Mouse (Mus musculus) embryonic facial prominence, embryonic 14.5 days (tissue): ENCODE data around the gene Dclre1a. TPM values are rescaled to one million over a fixed set of nuclear protein-coding genes. Genes with fewer than 3 reads are reported as not detected.
"Not testable (repeated sequence)": the region's sequence is repeated elsewhere in the genome, so short reads cannot be mapped to it uniquely, and the experiment has no call there.

Experiments used
- ATAC-seq: fragments of 200-750 bp; cut with Nextera tagmentation; 2 replicates; pipeline ENCODE4 v1.8.0; 2017; ENCODE audit warnings: low read depth, moderate number of reproducible peaks, moderate TSS enrichment
- DNase-seq: peaks from one replicate; pipeline ENCODE4 v3.0.0-alpha.2; 2015; ENCODE audit warnings: low spot score
- H3K27ac ChIP-seq: fragments of 300-500 bp; sonication (generic); replicated peaks from 2 replicates; pipeline ENCODE4 v1.5.1; 2014; ENCODE audit warnings: low read depth, mild to moderate bottlenecking, low read length, moderate library complexity
- H3K27me3 ChIP-seq: fragments of 300-500 bp; sonication (generic); replicated peaks from 2 replicates; pipeline ENCODE4 v1.6.1; 2014; ENCODE audit warnings: low read length; ENCODE audit not compliant: control insufficient read depth, insufficient read depth
- H3K36me3 ChIP-seq: fragments of 300-500 bp; sonication (generic); 2 replicates; pipeline ENCODE4 v1.6.1; 2014; ENCODE audit warnings: low read length, mixed read lengths; ENCODE audit not compliant: control insufficient read depth, insufficient read depth
- H3K4me1 ChIP-seq: fragments of 300-500 bp; sonication (generic); 2 replicates; pipeline ENCODE4 v1.6.1; 2014; ENCODE audit warnings: antibody characterized with exemption, low read length; ENCODE audit not compliant: control insufficient read depth, insufficient read depth
- H3K4me2 ChIP-seq: fragments of 300-500 bp; sonication (generic); 2 replicates; pipeline ENCODE4 v1.6.1; 2014; ENCODE audit warnings: low read depth, mild to moderate bottlenecking, low read length, moderate library complexity, mixed read lengths
- H3K4me3 ChIP-seq: fragments of 300-500 bp; sonication (generic); 2 replicates; pipeline ENCODE4 v1.5.1; 2014; ENCODE audit warnings: low read depth, mild to moderate bottlenecking, low read length
- H3K9ac ChIP-seq: fragments of 300-500 bp; sonication (generic); 2 replicates; pipeline ENCODE4 v1.6.1; 2014; ENCODE audit warnings: low read depth, mild to moderate bottlenecking, low read length, moderate library complexity, mixed read lengths
- H3K9me3 ChIP-seq: fragments of 300-500 bp; sonication (generic); 2 replicates; pipeline ENCODE4 v1.6.1; 2016; ENCODE audit warnings: low read length; ENCODE audit not compliant: control insufficient read depth
- WGBS: fragments of 180-500 bp; shearing (Covaris S2); extraction: QIAGEN DNeasy Blood & Tissue Kit; methylation state at CpG from one replicate; pipeline ENCODE4 v1.1.7; 2014; 5-methylcytosine and 5-hydroxymethylcytosine counted together
- polyA plus RNA-seq: library from polyadenylated mRNA; unstranded; fragments of >200 nt; fragmentation: Nextera tagmentation; extraction: Ambion mirVana; gene quantifications from 2 replicates; pipeline ENCODE4 v1.2.1, GENCODE M21; 2014

Gene Dclre1a
- polyA plus RNA-seq, 1 experiment from 2014 or later, result 12.8 TPM

DNA sequence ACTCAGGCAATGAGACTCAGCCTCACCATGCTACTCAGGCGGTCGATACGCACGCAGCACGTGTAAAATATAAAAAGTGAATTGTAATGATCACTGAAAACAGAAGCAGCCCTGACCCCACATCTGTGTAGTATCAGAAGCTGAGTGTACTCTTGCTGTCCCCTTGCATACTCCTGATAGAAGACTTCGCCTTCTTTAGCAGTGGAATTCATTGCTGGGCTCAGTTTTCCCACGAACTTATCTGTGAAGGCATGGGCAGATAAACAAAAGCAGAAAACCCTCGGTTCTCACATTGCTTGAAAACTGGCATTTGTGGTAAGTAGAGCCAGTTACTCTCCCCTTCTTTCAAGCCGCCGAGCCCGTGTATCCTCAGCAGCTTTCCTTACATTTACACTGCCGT lies 4.7 kb downstream of the Dclre1a start:
- 87% methylated on average over 12 of the region's 12 CpGs for WGBS
- peaks cover 55% of the 10 kb centered on the region for H3K36me3 ChIP-seq

DNA sequence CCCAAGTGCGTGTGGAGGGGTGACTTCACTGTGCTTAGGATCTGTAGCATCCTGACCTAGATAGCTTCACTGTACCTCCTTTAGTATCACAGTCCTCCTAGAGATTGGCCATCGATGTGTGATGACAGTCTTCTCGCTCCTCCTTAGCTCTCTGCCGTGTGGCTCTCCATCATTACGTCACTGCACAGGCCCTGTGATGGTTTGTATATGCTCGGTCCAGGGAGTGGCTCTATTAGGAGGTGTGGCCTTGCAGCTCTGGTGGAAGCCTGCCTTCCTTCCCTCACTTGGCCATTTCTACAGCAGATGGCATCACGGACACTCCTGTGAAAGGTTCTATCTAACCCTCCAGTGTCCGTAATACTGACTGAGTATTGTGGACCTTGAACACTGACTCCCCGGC lies 12.3 kb downstream of the Dclre1a start:
- H3K27me3 ChIP-seq, result no peaks in the 10 kb centered on the region
- no peak overlapping the region for H3K9ac ChIP-seq
- H3K4me1 ChIP-seq, result no peaks in the 10 kb centered on the region
- ATAC-seq (no peak), DNase-seq (no peak)
- H3K9me3 ChIP-seq, result no peaks in the 10 kb centered on the region
- H3K4me2 ChIP-seq, result no peak overlapping the region
- 88% methylated on average over 9 of the region's 9 CpGs for WGBS
- H3K4me3 ChIP-seq, result no peak overlapping the region
- H3K36me3 ChIP-seq, result peaks cover 33% of the 10 kb centered on the region
- H3K27ac ChIP-seq, result no peak overlapping the region

More for the DNA sequence above, 4.7 kb downstream of the Dclre1a start:
- Histone ChIP-seq H3K4me2 (no peak overlapping the region), H3K27me3 (no peaks in the 10 kb centered on the region), H3K4me1 (peaks cover 4% of the 10 kb centered on the region; the same call in 1 of the 2 replicates), H3K9me3 (no peaks in the 10 kb centered on the region), H3K9ac (no peak overlapping the region), H3K4me3 (no peak overlapping the region), H3K27ac (no peak overlapping the region)
- DNase-seq, result no peak
- no peak for ATAC-seq

DNA sequence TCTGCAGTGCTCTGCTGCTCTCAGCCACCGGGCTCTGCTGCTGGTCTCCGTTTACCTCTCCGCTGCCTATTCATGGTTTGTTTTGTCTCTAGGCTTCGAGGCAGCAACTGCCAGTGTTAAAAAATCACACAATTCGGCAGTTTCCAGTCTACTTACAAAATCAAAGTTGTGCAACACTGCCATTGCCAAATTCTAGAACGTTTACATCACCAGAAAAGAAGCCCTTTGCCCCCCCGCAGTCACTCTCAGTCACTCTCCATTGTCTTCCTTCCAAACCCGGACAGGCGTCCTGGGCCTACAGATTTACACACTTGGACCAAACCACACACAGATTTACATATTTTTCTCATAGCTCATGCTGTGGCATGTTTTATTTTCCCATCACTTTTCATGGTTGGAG lies 13.0 kb downstream of the Dclre1a start:
- 84% methylated on average over 9 of the region's 9 CpGs for WGBS
- H3K4me3 ChIP-seq, result no peak overlapping the region
- no peak overlapping the region for H3K4me2 ChIP-seq
- no peak for ATAC-seq
- peaks cover 26% of the 10 kb centered on the region for H3K36me3 ChIP-seq
- H3K9me3 ChIP-seq, result no peaks in the 10 kb centered on the region
- no peak overlapping the region for H3K9ac ChIP-seq
- DNase-seq, result no peak
- no peaks in the 10 kb centered on the region for H3K27me3 ChIP-seq
- no peak overlapping the region for H3K27ac ChIP-seq
- no peaks in the 10 kb centered on the region for H3K4me1 ChIP-seq

DNA sequence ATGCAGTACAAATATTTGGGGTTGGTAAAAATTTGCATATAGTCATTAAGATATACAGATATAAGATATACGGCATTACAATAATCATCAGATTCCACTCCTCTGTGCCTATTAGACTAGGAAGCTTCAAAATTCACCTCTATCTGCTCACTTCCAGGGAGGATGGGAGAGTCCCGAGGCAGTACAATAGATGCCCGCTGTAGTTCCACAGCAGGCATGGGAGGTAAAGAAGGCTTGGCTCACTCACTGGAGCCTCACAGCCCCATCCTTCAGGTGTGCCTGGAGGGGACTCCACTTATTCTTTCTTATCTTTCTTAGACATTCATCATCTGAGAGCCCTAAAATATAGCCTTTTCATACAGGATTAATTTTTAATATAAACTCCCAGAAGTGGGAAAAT lies 13.7 kb downstream of the Dclre1a start:
- no peak overlapping the region for H3K27ac ChIP-seq
- DNase-seq (no peak), ATAC-seq (no peak)
- no peaks in the 10 kb centered on the region for H3K27me3 ChIP-seq
- H3K36me3 ChIP-seq, result peaks cover 24% of the 10 kb centered on the region
- H3K9ac ChIP-seq, result no peak overlapping the region
- 84% methylated on average over 3 of the region's 3 CpGs for WGBS
- H3K4me1 ChIP-seq, result no peaks in the 10 kb centered on the region
- H3K4me3 ChIP-seq, result no peak overlapping the region
- H3K9me3 ChIP-seq, result no peaks in the 10 kb centered on the region
- H3K4me2 ChIP-seq, result no peak overlapping the region

DNA sequence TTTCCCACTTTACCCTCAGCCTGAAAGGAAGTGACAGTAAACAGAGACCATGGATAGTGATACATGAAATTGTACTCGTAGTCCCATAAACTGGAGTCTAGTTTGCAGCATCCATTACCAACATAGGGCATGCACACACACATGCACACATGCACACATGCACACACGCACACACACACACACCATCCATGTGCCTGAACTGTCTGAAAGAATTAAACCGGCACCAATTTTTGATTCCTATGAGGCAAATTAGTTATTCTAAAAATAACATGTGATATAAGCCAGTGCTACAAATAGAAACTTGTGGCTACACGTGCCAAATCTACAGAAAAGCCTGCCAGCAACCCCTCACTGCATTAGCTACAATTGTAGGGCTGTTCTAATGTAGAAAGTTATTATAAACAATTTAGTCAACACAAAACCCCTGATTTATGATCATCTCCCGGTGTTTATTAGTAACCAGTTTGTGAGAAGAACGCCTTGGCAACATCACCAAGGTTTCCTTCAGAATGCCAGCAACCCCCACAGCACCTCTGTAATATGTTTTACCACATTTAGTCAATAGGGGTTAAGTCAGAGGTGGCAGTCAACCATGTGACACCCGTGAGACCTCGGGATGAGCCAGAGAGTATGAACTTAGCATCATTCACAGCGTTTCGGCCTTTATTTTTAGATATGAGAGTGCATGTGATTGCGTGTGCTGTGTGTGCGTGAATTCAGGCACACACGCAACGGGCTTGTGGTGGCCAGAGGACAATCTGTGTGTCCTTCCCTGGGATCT lies 14.5 kb downstream of the Dclre1a start:
- Histone ChIP-seq H3K4me1 (no peaks in the 10 kb centered on the region), H3K36me3 (peaks cover 18% of the 10 kb centered on the region), H3K9ac (no peak overlapping the region), H3K4me3 (no peak overlapping the region), H3K4me2 (no peak overlapping the region), H3K9me3 (no peaks in the 10 kb centered on the region), H3K27me3 (no peaks in the 10 kb centered on the region), H3K27ac (no peak overlapping the region)
- no peak for ATAC-seq
- DNase-seq, result no peak
- WGBS, result 92% methylated on average over 14 of the region's 14 CpGs

DNA sequence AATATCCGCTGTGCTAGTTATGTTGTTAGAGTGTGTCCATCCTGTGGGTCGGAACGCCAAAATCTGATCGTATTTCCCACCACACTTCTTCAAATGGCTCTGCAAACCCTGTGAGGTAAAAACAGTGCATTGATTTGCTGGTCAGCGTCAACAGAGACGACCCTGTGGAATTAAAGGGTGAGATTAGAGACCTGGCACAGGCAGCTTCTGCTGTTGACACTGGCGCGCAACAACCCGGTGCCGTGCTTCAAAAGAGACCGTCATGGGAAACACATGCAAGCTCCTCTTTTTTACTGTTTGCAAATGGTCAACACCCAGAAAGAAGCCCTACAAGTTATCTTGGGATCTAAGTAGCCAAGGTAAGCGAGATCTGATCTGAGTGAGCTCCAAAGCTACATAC lies 16.8 kb downstream of the Dclre1a start:
- peaks cover 9% of the 10 kb centered on the region for H3K36me3 ChIP-seq
- no peak for DNase-seq
- no peak overlapping the region for H3K27ac ChIP-seq
- H3K4me1 ChIP-seq, result no peaks in the 10 kb centered on the region
- H3K4me3 ChIP-seq, result no peak overlapping the region
- H3K9me3 ChIP-seq, result no peaks in the 10 kb centered on the region
- no peak overlapping the region for H3K9ac ChIP-seq
- 85% methylated on average over 12 of the region's 12 CpGs for WGBS
- ATAC-seq, result no peak
- H3K4me2 ChIP-seq, result no peak overlapping the region
- H3K27me3 ChIP-seq, result no peaks in the 10 kb centered on the region

DNA sequence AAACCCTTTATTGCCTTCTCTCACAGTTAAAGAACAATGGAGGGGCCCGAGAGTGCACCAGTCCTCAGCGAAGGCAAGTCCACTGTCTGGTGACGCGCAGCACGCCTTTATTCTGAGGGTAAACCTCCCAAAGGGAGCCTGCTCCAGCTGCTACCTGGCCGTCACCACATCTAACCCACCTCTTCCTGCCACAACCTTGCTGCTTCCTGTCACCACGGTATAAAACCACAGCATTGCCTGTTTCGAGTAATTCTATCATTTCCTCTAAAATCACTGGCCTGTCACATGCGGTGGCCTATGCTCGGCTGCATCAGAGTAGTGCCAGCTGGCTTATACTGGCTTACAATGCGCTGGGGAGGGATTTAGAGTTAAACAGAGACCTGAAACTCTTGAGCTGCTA lies 17.5 kb downstream of the Dclre1a start:
- no CpG with 5 or more reads among the region's 11 CpGs for WGBS
- H3K27ac ChIP-seq, H3K9me3 ChIP-seq, H3K27me3 ChIP-seq, H3K4me3 ChIP-seq, H3K4me1 ChIP-seq, ATAC-seq, H3K4me2 ChIP-seq, H3K9ac ChIP-seq, H3K36me3 ChIP-seq, DNase-seq: not testable (repeated sequence)

DNA sequence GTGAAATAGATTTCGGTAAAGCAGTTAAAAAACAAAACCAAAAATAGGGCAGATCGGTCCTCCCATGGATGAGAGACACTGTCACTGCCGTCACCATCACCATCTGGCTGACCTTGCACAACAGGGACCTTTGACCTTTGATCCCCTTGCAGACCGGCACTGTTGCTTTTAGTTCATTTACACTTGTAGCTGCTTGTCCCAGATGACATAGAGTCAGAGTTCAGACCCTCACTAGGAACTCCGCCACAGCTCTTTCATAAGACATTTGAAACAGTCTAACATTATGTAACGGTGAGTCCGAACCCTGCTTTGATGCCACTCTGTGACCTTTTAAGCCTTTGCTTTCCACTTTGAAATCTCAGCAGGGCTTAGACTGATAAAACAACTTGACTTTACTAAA lies 28.6 kb downstream of the Dclre1a start:
- no CpG with 5 or more reads among the region's 7 CpGs for WGBS
- H3K36me3 ChIP-seq, H3K4me3 ChIP-seq, H3K27ac ChIP-seq, DNase-seq, H3K4me1 ChIP-seq, H3K9ac ChIP-seq, H3K27me3 ChIP-seq, ATAC-seq, H3K9me3 ChIP-seq, H3K4me2 ChIP-seq: not testable (repeated sequence)

DNA sequence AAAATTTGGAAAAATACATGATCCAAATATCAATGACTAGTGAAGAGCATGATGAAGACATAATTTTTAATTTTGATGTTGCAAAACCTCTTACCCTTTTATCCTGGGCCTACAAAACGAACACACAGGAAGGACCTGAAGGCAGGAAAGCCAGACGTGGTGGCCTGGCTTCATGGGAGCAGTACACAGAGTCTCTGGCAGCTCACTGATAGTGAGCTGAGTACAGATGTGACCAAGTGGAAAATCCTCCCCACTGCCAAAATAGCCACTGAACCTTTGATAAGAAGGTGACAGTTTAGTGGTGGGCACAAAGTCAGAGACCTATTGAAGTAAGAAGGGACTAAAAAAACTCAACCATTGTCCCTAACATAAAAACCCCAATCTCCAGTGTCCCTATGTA lies 34.5 kb downstream of the Dclre1a start:
- not testable (repeated sequence) for H3K36me3 ChIP-seq, H3K9ac ChIP-seq, DNase-seq, H3K4me1 ChIP-seq, H3K9me3 ChIP-seq, H3K4me2 ChIP-seq, H3K27me3 ChIP-seq, ATAC-seq, H3K27ac ChIP-seq, H3K4me3 ChIP-seq
- WGBS, result no CpG with 5 or more reads among the region's 2 CpGs
